In genomic region chr1:183749126-183749525, GRCm38 (mm10) we compare ENCODE assay signal across 18 mouse cellular contexts.
DNase-seq lines count a peak whose midpoint lies in the region; ATAC-seq and TF ChIP-seq lines count a peak whose summit lies in the region.
"Had no signal": no experiment of that assay in that cellular context is flagged by ENCODE, and none has a peak within 500 bp of the region (broad histone marks: within the 10 kb centered on the region; RNA-seq: fewer than 3 reads in every experiment).

No protein-coding gene starts in this region.

- H3K4me2 ChIP-seq in midbrain, postnatal 0 days (ENCODE audit: low read depth, low read length, poor library complexity, severe bottlenecking): no peak overlapping the region
- no peak overlapping the region for H3K4me2 ChIP-seq in midbrain, embryonic 13.5 days (replicated peaks)
- H3K4me2 ChIP-seq in stomach, postnatal 0 days (replicated peaks; ENCODE audit: low read depth): no peak overlapping the region
- H3K4me2 ChIP-seq: embryonic facial prominence, embryonic 15.5 days; heart, embryonic 15.5 days; hindbrain, embryonic 15.5 days; liver, embryonic 12.5 days had no signal

- no peaks in the 10 kb centered on the region for H3K36me3 ChIP-seq in midbrain, postnatal 0 days (ENCODE audit: insufficient read depth, low read length)
- H3K36me3 ChIP-seq in midbrain, embryonic 13.5 days: no peaks in the 10 kb centered on the region
- no peaks in the 10 kb centered on the region for H3K36me3 ChIP-seq in stomach, postnatal 0 days (ENCODE audit: control insufficient read depth, insufficient read depth, low read length)
- H3K36me3 ChIP-seq: embryonic facial prominence, embryonic 15.5 days; heart, embryonic 15.5 days; hindbrain, embryonic 15.5 days; limb, embryonic 10.5 days; liver, embryonic 12.5 days had no signal

- H3K9me3 ChIP-seq in midbrain, postnatal 0 days (ENCODE audit: low read length): no peaks in the 10 kb centered on the region
- no peaks in the 10 kb centered on the region for H3K9me3 ChIP-seq in midbrain, embryonic 13.5 days
- H3K9me3 ChIP-seq in stomach, postnatal 0 days (ENCODE audit: control insufficient read depth, low read length): no peaks in the 10 kb centered on the region
- H3K9me3 ChIP-seq: embryonic facial prominence, embryonic 15.5 days; heart, embryonic 15.5 days; hindbrain, embryonic 15.5 days; limb, embryonic 10.5 days; liver, embryonic 12.5 days had no signal

- no peak overlapping the region for H3K4me3 ChIP-seq in layer of hippocampus, adult 2 months
- H3K4me3 ChIP-seq in midbrain, postnatal 0 days (ENCODE audit: low read depth, low read length): no peak overlapping the region
- no peak overlapping the region for H3K4me3 ChIP-seq in midbrain, embryonic 13.5 days (replicated peaks)
- no peak overlapping the region for H3K4me3 ChIP-seq in stomach, postnatal 0 days (ENCODE audit: low read depth, low read length)
- H3K4me3 ChIP-seq: embryonic facial prominence, embryonic 15.5 days; heart, embryonic 15.5 days; hindbrain, embryonic 15.5 days; limb, embryonic 10.5 days; liver, embryonic 12.5 days had no signal

- H3K9ac ChIP-seq in midbrain, postnatal 0 days (replicated peaks; ENCODE audit: low read length, poor library complexity, severe bottlenecking): no peak overlapping the region
- H3K9ac ChIP-seq in midbrain, embryonic 13.5 days (replicated peaks): no peak overlapping the region
- H3K9ac ChIP-seq in stomach, postnatal 0 days (ENCODE audit: low read length): no peak overlapping the region
- H3K9ac ChIP-seq: embryonic facial prominence, embryonic 15.5 days; heart, embryonic 15.5 days; hindbrain, embryonic 15.5 days; liver, embryonic 12.5 days had no signal

- WGBS in midbrain, postnatal 0 days: 70% methylated on average over 2 of the region's 2 CpGs
- 73% methylated on average over 2 of the region's 2 CpGs for WGBS in midbrain, embryonic 13.5 days
- 73% methylated on average over 2 of the region's 2 CpGs for WGBS in stomach, postnatal 0 days

- TF ChIP-seq CTCF in layer of hippocampus, adult 2 months (conservative IDR thresholded peaks at IDR 0.05): peak; percentile 66
- TF ChIP-seq CTCF in midbrain, postnatal 0 days (IDR thresholded peaks at IDR 0.05): peak; percentile 52
- TF ChIP-seq CTCF in stomach, postnatal 0 days (IDR thresholded peaks at IDR 0.05; ENCODE audit: low read depth): peak; percentile 56

- peak; percentile 52 for DNase-seq in heart, adult 11 months
- DNase-seq in heart, adult 8-10 months (ENCODE audit: low spot score): no peak
- DNase-seq in layer of hippocampus, adult 2 months (ENCODE audit: low spot score in 2 of 2): peak in 1 of 2 experiments; percentile 14
- no peak for DNase-seq in layer of hippocampus, adult 9-11 months
- DNase-seq in midbrain, postnatal 0 days (ENCODE audit: low spot score): peak; percentile 27
- DNase-seq in stomach, postnatal 0 days (ENCODE audit: low spot score): no peak
- DNase-seq: cerebellum, adult 11 months; cerebellum, postnatal 14 days; embryo, embryonic 11 days; kidney, adult 18-20 months; kidney, postnatal 36 days; right cerebral cortex, postnatal 4 days had no signal

- ATAC-seq in midbrain, postnatal 0 days (ENCODE audit: low FRiP score): no peak
- ATAC-seq in midbrain, embryonic 13.5 days: no peak
- no peak for ATAC-seq in stomach, postnatal 0 days (ENCODE audit: low FRiP score, low TSS enrichment)
- ATAC-seq: liver, embryonic 12.5 days had no signal

- no peak overlapping the region for H3K27ac ChIP-seq in layer of hippocampus, adult 2 months
- no peak overlapping the region for H3K27ac ChIP-seq in midbrain, postnatal 0 days (ENCODE audit: low read depth, low read length)
- no peak overlapping the region for H3K27ac ChIP-seq in midbrain, embryonic 13.5 days
- no peak overlapping the region for H3K27ac ChIP-seq in stomach, postnatal 0 days (replicated peaks)
- H3K27ac ChIP-seq: embryonic facial prominence, embryonic 15.5 days; heart, embryonic 15.5 days; hindbrain, embryonic 15.5 days; limb, embryonic 10.5 days; liver, embryonic 12.5 days had no signal

- TF ChIP-seq EP300 in stomach, postnatal 0 days (optimal IDR thresholded peaks at IDR 0.05): no peak

- H3K4me1 ChIP-seq in midbrain, postnatal 0 days (ENCODE audit: insufficient read depth, low read length): no peaks in the 10 kb centered on the region
- H3K4me1 ChIP-seq in midbrain, embryonic 13.5 days (replicated peaks): no peaks in the 10 kb centered on the region
- no peaks in the 10 kb centered on the region for H3K4me1 ChIP-seq in stomach, postnatal 0 days (replicated peaks; ENCODE audit: control insufficient read depth, insufficient read depth)
- H3K4me1 ChIP-seq: embryonic facial prominence, embryonic 15.5 days; heart, embryonic 15.5 days; hindbrain, embryonic 15.5 days; limb, embryonic 10.5 days; liver, embryonic 12.5 days had no signal

- H3K27me3 ChIP-seq in midbrain, postnatal 0 days (ENCODE audit: insufficient read depth, low read length): no peaks in the 10 kb centered on the region
- no peaks in the 10 kb centered on the region for H3K27me3 ChIP-seq in midbrain, embryonic 13.5 days
- H3K27me3 ChIP-seq in stomach, postnatal 0 days (ENCODE audit: control insufficient read depth, insufficient read depth, low read length): no peaks in the 10 kb centered on the region
- H3K27me3 ChIP-seq: embryonic facial prominence, embryonic 15.5 days; heart, embryonic 15.5 days; hindbrain, embryonic 15.5 days; liver, embryonic 12.5 days had no signal

Comparison
In these comparisons a context has a peak if more than half of its experiments do, and no peak if none do; other contexts are left out.
1. DNase-seq: peak in heart, adult 11 months (single experiment) and midbrain, postnatal 0 days (single experiment); none in heart, adult 8-10 months (single experiment), layer of hippocampus, adult 9-11 months (single experiment) and stomach, postnatal 0 days (single experiment).
2. Peak in every context shown above with its lines, with median percentiles within 50 percentile points of each other: CTCF ChIP-seq.